Mouse (Mus musculus) E14TG2a.4 (cell line): ENCODE measurements at regions not wholly inside any gene's neighbourhood (a gene's known extent, or its start where the extent isn't known, plus 50 kb on each side); places are given as distances from the start of the nearest gene placed in this dataset.

Experiments
- CTCF ChIP-seq: conservative IDR thresholded peaks from 2 replicates; pipeline ENCODE4 v1.5.1; 2014; ENCODE audit warnings: low read length
- NANOG ChIP-seq: IDR thresholded peaks from 2 replicates; pipeline ENCODE4 v1.6.1; 2014; ENCODE audit warnings: borderline replicate concordance, low read length, mixed read lengths
- POU5F1 ChIP-seq: IDR thresholded peaks from 2 replicates; pipeline ENCODE4 v1.6.1; 2014; ENCODE audit warnings: low read length, borderline replicate concordance

DNA sequence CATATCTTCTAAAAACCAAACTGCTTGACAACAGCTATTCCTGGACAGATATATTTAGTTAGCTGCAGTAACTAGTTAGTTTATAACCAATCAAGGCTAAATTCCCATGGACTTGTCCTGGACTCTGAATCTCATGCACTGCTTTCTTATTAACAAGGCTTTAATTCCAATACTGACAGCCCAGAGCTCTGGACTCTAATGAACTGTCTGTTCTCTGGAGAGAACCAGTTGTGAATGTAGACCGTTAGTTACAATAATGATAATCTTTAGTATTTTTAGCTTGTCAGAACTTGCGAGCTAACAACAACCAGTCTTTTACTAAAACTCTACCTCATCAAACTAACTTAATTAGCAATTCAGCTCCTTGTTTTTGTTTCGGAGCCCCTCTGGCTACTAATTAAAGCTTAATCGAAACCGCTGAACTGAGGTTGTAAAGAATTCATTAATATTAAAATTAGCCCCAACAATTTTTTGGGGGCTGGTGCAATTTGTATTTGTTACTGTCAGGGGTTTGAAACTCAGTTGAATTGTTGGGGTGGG, 316.3 kb downstream of the Tmem182 start:
- TF ChIP-seq CTCF: no peak
- no peak for TF ChIP-seq POU5F1
- no peak for TF ChIP-seq NANOG
